Mouse (Mus musculus) limb, embryonic 12.5 days (tissue): ENCODE data around the gene Ccdc117. TPM values are rescaled to one million over a fixed set of nuclear protein-coding genes. Genes with fewer than 3 reads are reported as not detected.
A peak's percentile ranks its signal among the peaks of the same experiment; 100 is the strongest.
"Not testable (repeated sequence)": the region's sequence is repeated elsewhere in the genome, so short reads cannot be mapped to it uniquely, and the experiment has no call there.

Source experiments
- ATAC-seq: fragments of 200-750 bp; cut with Nextera tagmentation; 2 replicates; pipeline ENCODE4 v1.8.0; 2017; ENCODE audit warnings: low read depth, moderate TSS enrichment; ENCODE audit not compliant: insufficient number of reproducible peaks, insufficient read depth, low FRiP score, low TSS enrichment
- H3K27ac ChIP-seq: fragments of 300-500 bp; sonication (generic); 2 replicates; pipeline ENCODE4 v1.5.1; 2016; ENCODE audit warnings: mild to moderate bottlenecking, moderate library complexity
- H3K27me3 ChIP-seq: fragments of 300-500 bp; sonication (generic); 2 replicates; pipeline ENCODE4 v1.6.1; 2016; ENCODE audit warnings: mild to moderate bottlenecking, moderate library complexity
- H3K36me3 ChIP-seq: fragments of 300-500 bp; sonication (generic); 2 replicates; pipeline ENCODE4 v1.6.1; 2016; ENCODE audit warnings: mild to moderate bottlenecking, moderate library complexity
- H3K4me1 ChIP-seq: fragments of 300-500 bp; sonication (generic); replicated peaks from 2 replicates; pipeline ENCODE4 v1.6.1; 2016
- H3K4me2 ChIP-seq: fragments of 300-500 bp; sonication (generic); 2 replicates; pipeline ENCODE4 v1.6.1; 2016; ENCODE audit warnings: mild to moderate bottlenecking, moderate library complexity
- H3K4me3 ChIP-seq: fragments of 300-500 bp; sonication (generic); replicated peaks from 2 replicates; pipeline ENCODE4 v1.5.1; 2016; ENCODE audit warnings: mild to moderate bottlenecking
- H3K9ac ChIP-seq: fragments of 300-500 bp; sonication (generic); replicated peaks from 2 replicates; pipeline ENCODE4 v1.6.1; 2016; ENCODE audit warnings: mild to moderate bottlenecking, moderate library complexity
- H3K9me3 ChIP-seq: fragments of 300-500 bp; sonication (generic); 2 replicates; pipeline ENCODE4 v1.6.1; 2016; ENCODE audit warnings: mild to moderate bottlenecking, moderate library complexity
- whole genome bisulfite sequencing: fragments of 180-500 bp; shearing (Covaris S2); methylation state at CpG from one replicate; pipeline ENCODE4 v1.1.7; 2016; 5-methylcytosine and 5-hydroxymethylcytosine counted together
- polyA plus RNA-seq: library from polyadenylated mRNA; unstranded; fragments of >200 nt; fragmentation: Nextera tagmentation; extraction: Ambion mirVana; gene quantifications from 2 replicates; pipeline ENCODE4 v1.2.1, GENCODE M21; 2016

Ccdc117 gene
- polyA plus RNA-seq, 1 experiment from 2014 or later: 30.1 TPM

- Histone ChIP-seq H3K9ac (no peak overlapping the region), H3K27me3 (no peaks in the 10 kb centered on the region), H3K4me1 (no peaks in the 10 kb centered on the region), H3K9me3 (no peaks in the 10 kb centered on the region), H3K36me3 (no peaks in the 10 kb centered on the region), H3K4me3 (no peak overlapping the region), H3K4me2 (no peak overlapping the region), H3K27ac (no peak overlapping the region)
- WGBS: 79% methylated on average over 12 of the region's 12 CpGs
- ATAC-seq: no peak
Observed at GRCm38 (mm10) chr11:5495286-5495832, 46.6 kb downstream of the Ccdc117 start.

DNA sequence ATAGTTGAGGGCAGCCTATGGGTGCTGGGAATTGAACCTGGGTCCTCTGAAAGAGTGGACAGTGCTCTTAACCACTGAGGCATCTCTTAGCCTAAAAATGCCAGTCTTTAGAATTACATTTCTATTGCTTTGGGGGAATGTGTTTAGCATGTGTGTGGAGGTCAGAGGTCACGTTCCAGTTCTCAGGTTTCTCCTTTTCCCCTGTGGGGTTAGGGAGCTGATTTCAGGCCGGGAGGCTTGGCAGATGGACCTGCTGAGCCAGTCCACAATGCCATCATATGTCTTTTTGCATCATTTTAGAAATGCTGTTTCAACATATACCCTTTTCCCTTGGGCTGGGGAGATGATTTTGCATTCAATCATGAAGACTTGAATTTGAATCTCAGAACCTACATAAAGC is 48.1 kb downstream of the Ccdc117 start:
- Histone ChIP-seq H3K4me1 (no peaks in the 10 kb centered on the region), H3K9me3 (no peaks in the 10 kb centered on the region), H3K27me3 (no peaks in the 10 kb centered on the region), H3K4me3 (no peak overlapping the region), H3K4me2 (no peak overlapping the region), H3K9ac (no peak overlapping the region), H3K27ac (no peak overlapping the region), H3K36me3 (no peaks in the 10 kb centered on the region)
- no peak for ATAC-seq
- WGBS: 30% methylated on average over 2 of the region's 2 CpGs

- Histone ChIP-seq H3K4me2 (no peak overlapping the region), H3K9me3 (no peaks in the 10 kb centered on the region), H3K27ac (no peak overlapping the region), H3K27me3 (no peaks in the 10 kb centered on the region), H3K9ac (no peak overlapping the region), H3K4me3 (no peak overlapping the region), H3K4me1 (no peaks in the 10 kb centered on the region), H3K36me3 (no peaks in the 10 kb centered on the region)
- ATAC-seq: no peak
- WGBS: 64% methylated on average over 7 of the region's 7 CpGs
Observed at GRCm38 (mm10) chr11:5491912-5492311, 50.1 kb downstream of the Ccdc117 start.

DNA sequence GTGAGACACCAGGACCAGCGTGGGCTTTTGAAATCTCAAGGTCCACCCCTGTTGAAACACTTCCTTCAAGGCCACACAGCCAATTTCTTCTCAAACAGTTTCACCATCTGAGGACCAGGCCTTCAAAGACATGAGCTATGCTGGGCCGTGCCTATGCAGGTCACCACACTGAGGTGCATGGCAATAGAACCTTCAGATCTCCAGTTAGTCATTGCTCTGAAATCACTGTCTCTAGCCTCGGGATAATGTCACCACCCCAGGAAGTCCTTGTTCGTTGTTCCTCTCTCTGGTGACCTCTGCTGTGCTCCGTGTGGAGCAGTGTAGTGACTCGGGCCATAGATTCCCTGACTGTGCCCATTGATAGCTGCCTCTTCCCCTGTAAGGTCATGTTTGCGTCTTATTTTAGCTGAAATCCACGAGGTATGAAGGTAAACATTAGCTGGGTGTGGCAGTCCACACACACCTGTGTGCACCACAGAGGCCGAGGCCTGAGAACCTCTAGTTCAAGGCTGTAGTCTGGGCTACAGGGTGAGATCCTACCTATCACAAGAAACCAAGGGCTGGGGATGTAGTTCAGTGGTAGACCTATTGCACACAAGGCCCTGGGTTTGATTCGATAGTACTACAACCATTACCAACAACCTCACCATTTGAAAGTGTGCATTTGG is 50.9 kb downstream of the Ccdc117 start:
- Histone ChIP-seq H3K9ac (no peak overlapping the region), H3K4me2 (no peak overlapping the region), H3K4me3 (no peak overlapping the region), H3K27me3 (no peaks in the 10 kb centered on the region), H3K36me3 (no peaks in the 10 kb centered on the region), H3K9me3 (no peaks in the 10 kb centered on the region), H3K27ac (no peak overlapping the region), H3K4me1 (no peaks in the 10 kb centered on the region)
- no peak for ATAC-seq
- WGBS: 82% methylated on average over 10 of the region's 10 CpGs

- not testable (repeated sequence) for H3K27ac ChIP-seq, H3K9me3 ChIP-seq, H3K4me3 ChIP-seq, H3K4me1 ChIP-seq, H3K9ac ChIP-seq, H3K27me3 ChIP-seq, ATAC-seq, H3K36me3 ChIP-seq, H3K4me2 ChIP-seq
- WGBS: 89% methylated on average over 10 of the region's 10 CpGs
Observed at GRCm38 (mm10) chr11:5489433-5489832, 52.6 kb downstream of the Ccdc117 start.

DNA sequence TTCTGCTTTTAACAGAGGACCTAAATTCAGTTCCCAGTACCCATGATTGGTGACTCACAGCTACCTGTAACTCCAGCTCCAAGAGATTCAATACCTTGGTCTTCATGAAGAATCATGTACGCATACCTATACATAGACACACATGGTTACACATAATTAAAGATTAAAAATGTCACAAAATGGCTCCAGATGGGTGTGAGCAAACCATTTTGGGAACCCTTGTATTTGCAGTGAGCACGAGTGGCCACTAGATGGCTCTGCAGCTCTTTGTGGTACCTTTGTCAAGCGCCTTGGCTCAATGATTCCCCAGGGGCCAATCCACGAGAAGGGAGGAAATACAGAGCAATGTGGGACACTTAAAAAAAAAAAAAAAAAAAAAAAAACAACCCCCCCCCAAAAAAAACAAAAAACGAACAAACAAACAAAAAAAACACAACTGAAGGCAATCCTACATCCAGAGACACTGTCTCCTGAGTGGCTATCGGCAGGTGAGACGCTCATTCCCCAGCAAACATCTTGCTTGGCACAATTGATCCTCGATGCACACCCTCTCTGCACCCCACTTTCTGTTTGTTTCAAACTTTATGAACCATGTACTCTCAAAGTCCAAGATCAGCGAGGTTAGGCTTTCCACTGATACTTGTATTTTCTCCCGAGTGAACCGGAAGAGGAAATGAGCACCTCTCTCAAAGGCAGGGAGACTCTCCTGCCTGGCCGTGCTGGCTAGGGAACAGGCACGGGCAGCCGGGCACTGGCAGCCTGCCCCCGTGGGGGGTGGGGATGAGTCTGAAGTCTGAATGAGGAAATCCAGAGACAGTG is 56.6 kb downstream of the Ccdc117 start:
- Histone ChIP-seq H3K4me2 (peak overlapping the region; percentile 60), H3K27ac (no peak overlapping the region), H3K9me3 (no peaks in the 10 kb centered on the region), H3K27me3 (no peaks in the 10 kb centered on the region), H3K4me3 (peak overlapping the region; percentile 35), H3K9ac (peak overlapping the region; percentile 47; the same call in 1 of the 2 replicates), H3K36me3 (no peaks in the 10 kb centered on the region), H3K4me1 (0 out of 2 replicates have a peak, but pooled peaks cover 3% of the 10 kb centered on the region)
- 17% methylated on average over 15 of the region's 15 CpGs for WGBS
- ATAC-seq: peak; percentile 47; the same call in 1 of the 2 replicates

- no peaks in the 10 kb centered on the region for H3K9me3 ChIP-seq
Observed at GRCm38 (mm10) chr11:5482581-5482980, 59.4 kb downstream of the Ccdc117 start.

More at GRCm38 (mm10) chr11:5482581-5482980, 59.4 kb downstream of the Ccdc117 start:
- Histone ChIP-seq H3K27me3 (no peaks in the 10 kb centered on the region), H3K4me2 (no peak overlapping the region), H3K4me3 (no peak overlapping the region), H3K9ac (no peak overlapping the region), H3K27ac (no peak overlapping the region), H3K4me1 (0 out of 2 replicates have a peak, but pooled peaks cover 3% of the 10 kb centered on the region), H3K36me3 (no peaks in the 10 kb centered on the region)
- 83% methylated on average over 13 of the region's 13 CpGs for WGBS
- ATAC-seq: no peak

Other genes starting within 250 kb of the Ccdc117 start
- gene Znrf3, start 97.3 kb downstream of the Ccdc117 start, polyA plus RNA-seq: 13.6 and 13.7 TPM in 2 replicates
- gene Xbp1, start 21.5 kb downstream of the Ccdc117 start, polyA plus RNA-seq: 127 and 136 TPM in 2 replicates
- gene Ankrd36, start 27.5 kb upstream of the Ccdc117 start, polyA plus RNA-seq: not detected in 2 replicates
- gene Mrps24, start 173.5 kb upstream of the Ccdc117 start, polyA plus RNA-seq: 168 and 177 TPM in 2 replicates
- gene Urgcp, start 220.2 kb upstream of the Ccdc117 start, polyA plus RNA-seq: 24.6 and 25.7 TPM in 2 replicates
- gene Dbnl, start 246.3 kb upstream of the Ccdc117 start, polyA plus RNA-seq: 122 and 123 TPM in 2 replicates